Mouse (Mus musculus): ENCODE data around the gene Lrmda. TPM values are rescaled to one million over a fixed set of nuclear protein-coding genes. Genes with fewer than 3 reads are reported as not detected.

Lrmda gene
- total and polyA plus RNA-seq, 3 experiments = 5.1 to 5.9 TPM; not detected in 1

- no peak overlapping the region for H3K4me3 ChIP-seq (ENCODE audit: control insufficient read depth in 1 of 2, insufficient read depth in 1 of 2, low read depth in 2 of 2, low read length in 2 of 2)
- TF ChIP-seq TBP (IDR thresholded peaks at IDR 0.05; ENCODE audit: low read depth, low read length) = no peak
- no peak for TF ChIP-seq E2F4 (IDR thresholded peaks at IDR 0.05; ENCODE audit: borderline replicate concordance, low read depth, low read length)
- no peaks in the 10 kb centered on the region for H3K9me3 ChIP-seq (replicated peaks; ENCODE audit: insufficient read depth, low read length)
- no peak for DNase-seq (ENCODE audit: low read depth, low spot score)
- no peaks in the 10 kb centered on the region for H3K27me3 ChIP-seq (ENCODE audit: control insufficient read depth in 1 of 2, insufficient read depth in 2 of 2, low read length in 2 of 2)
- no peaks in the 10 kb centered on the region for H3K79me2 ChIP-seq (ENCODE audit: control insufficient read depth, insufficient read depth, low read length, poor library complexity)
- H3K36me3 ChIP-seq (ENCODE audit: control insufficient read depth in 1 of 2, insufficient read depth in 2 of 2, low read length in 2 of 2) = peaks cover 0 to 19% of the 10 kb centered on the region in 2 experiments; a peak in 2 of 4 replicates
- no peak overlapping the region for H3K9ac ChIP-seq (ENCODE audit: control insufficient read depth, low read depth, low read length, poor library complexity, severe bottlenecking)
- peaks cover 0 to 22% of the 10 kb centered on the region in 2 experiments; a peak in 3 of 4 replicates for H3K4me1 ChIP-seq (ENCODE audit: control insufficient read depth in 1 of 2, insufficient read depth in 2 of 2, low read length in 2 of 2)
- no peak overlapping the region for H3K27ac ChIP-seq (ENCODE audit: control insufficient read depth, low read depth, low read length)
Observed at GRCm38 (mm10) chr14:22051941-22052664, 32.6 kb downstream of the Lrmda start.

DNA sequence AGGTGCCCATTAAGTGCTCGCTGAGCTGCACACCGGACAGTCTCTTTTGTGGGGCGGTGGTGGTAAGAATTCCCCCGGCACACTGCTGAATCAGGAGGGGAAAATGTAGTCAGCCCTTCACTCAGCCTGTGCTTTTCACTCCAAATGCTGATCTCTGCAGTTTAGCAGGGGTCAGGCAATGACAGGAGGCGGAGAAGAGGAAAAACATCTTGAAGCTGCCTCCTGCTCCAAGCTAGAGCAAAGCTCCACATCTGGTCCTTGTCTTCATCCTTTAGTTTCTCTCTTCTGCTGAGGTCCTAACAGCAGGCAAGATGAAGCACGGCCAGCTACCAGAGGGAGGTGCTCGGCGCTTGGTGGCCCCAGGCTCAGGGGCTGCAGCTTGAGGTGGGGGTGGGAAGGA is 36.1 kb downstream of the Lrmda start:
- H3K36me3 ChIP-seq (ENCODE audit: control insufficient read depth in 1 of 2, insufficient read depth in 2 of 2, low read length in 2 of 2) = peaks cover 0 to 15% of the 10 kb centered on the region in 2 experiments; a peak in 2 of 4 replicates

GRCm38 (mm10) chr14:22056246-22056645 is 36.7 kb downstream of the Lrmda start:
- TF ChIP-seq SMC3 (IDR thresholded peaks at IDR 0.05; ENCODE audit: low read depth, low read length) (no peak), NELFE (IDR thresholded peaks at IDR 0.05; ENCODE audit: low read depth, low read length) (no peak), MAZ (IDR thresholded peaks at IDR 0.05; ENCODE audit: low read depth, low read length) (no peak), ZKSCAN1 (IDR thresholded peaks at IDR 0.05; ENCODE audit: low read depth, low read length) (no peak), ZMIZ1 (IDR thresholded peaks at IDR 0.05; ENCODE audit: low read depth, low read length) (no peak), USF2 (IDR thresholded peaks at IDR 0.05; ENCODE audit: borderline replicate concordance in 1 of 2, insufficient read depth in 1 of 2, low read depth in 1 of 2, low read length in 2 of 2) (no peak), GATA1 (IDR thresholded peaks at IDR 0.05; ENCODE audit: low read depth, low read length) (0 out of 2 replicates have a peak, but pooled peaks have one; percentile 39), TAL1 (IDR thresholded peaks at IDR 0.05; ENCODE audit: low read length) (peak; percentile 55), RCOR1 (IDR thresholded peaks at IDR 0.05; ENCODE audit: low read depth, low read length) (no peak), CTCF (IDR thresholded peaks at IDR 0.05 in 2 of 3, conservative IDR thresholded peaks at IDR 0.05 in 1 of 3; ENCODE audit: control insufficient read depth in 1 of 3, insufficient read depth in 1 of 3, low read depth in 2 of 3, low read length in 3 of 3, poor library complexity in 1 of 3, severe bottlenecking in 1 of 3) (no peak), POLR2A (IDR thresholded peaks at IDR 0.05; ENCODE audit: control insufficient read depth in 1 of 2, insufficient read depth in 1 of 2, low read depth in 1 of 2, low read length in 2 of 2, poor library complexity in 1 of 2) (no peak), ELF1 (IDR thresholded peaks at IDR 0.05; ENCODE audit: low read depth, low read length) (no peak), TCF12 (IDR thresholded peaks at IDR 0.05; ENCODE audit: low read depth, low read length) (peak; percentile 61; the same call in 1 of the 2 replicates), MEF2A (IDR thresholded peaks at IDR 0.05; ENCODE audit: extremely low read depth, insufficient replicate concordance, low read depth, low read length, poor library complexity, severe bottlenecking) (no peak), MAFK (IDR thresholded peaks at IDR 0.05; ENCODE audit: borderline replicate concordance, low read depth, low read length) (no peak), ZNF384 (IDR thresholded peaks at IDR 0.05; ENCODE audit: low read depth, low read length) (no peak), ZC3H11A (IDR thresholded peaks at IDR 0.05; ENCODE audit: low read depth, low read length) (no peak), EP300 (IDR thresholded peaks at IDR 0.05; ENCODE audit: low read depth in 1 of 2, low read length in 2 of 2) (peak; percentile 58 to 64), GABPA (IDR thresholded peaks at IDR 0.05; ENCODE audit: low read depth, low read length) (no peak)
- Histone ChIP-seq H3K4me3 (ENCODE audit: control insufficient read depth in 1 of 2, insufficient read depth in 1 of 2, low read depth in 2 of 2, low read length in 2 of 2) (no peak overlapping the region), H3K4me1 (ENCODE audit: control insufficient read depth in 1 of 2, insufficient read depth in 2 of 2, low read length in 2 of 2) (peaks cover 0 to 16% of the 10 kb centered on the region in 2 experiments; a peak in 3 of 4 replicates), H3K27me3 (ENCODE audit: control insufficient read depth in 1 of 2, insufficient read depth in 2 of 2, low read length in 2 of 2) (no peaks in the 10 kb centered on the region), H3K27ac (ENCODE audit: control insufficient read depth, low read depth, low read length) (peak overlapping the region; percentile 26), H3K36me3 (ENCODE audit: control insufficient read depth in 1 of 2, insufficient read depth in 2 of 2, low read length in 2 of 2) (peaks cover 0 to 15% of the 10 kb centered on the region in 2 experiments; a peak in 2 of 4 replicates), H3K79me2 (ENCODE audit: control insufficient read depth, insufficient read depth, low read length, poor library complexity) (no peaks in the 10 kb centered on the region), H3K9me3 (replicated peaks; ENCODE audit: insufficient read depth, low read length) (no peaks in the 10 kb centered on the region), H3K9ac (ENCODE audit: control insufficient read depth, low read depth, low read length, poor library complexity, severe bottlenecking) (no peak overlapping the region)
- DNase-seq (ENCODE audit: low read depth, low spot score) = peak; percentile 60

More for the DNA sequence above, 36.1 kb downstream of the Lrmda start:
- TF ChIP-seq E2F4 (IDR thresholded peaks at IDR 0.05; ENCODE audit: borderline replicate concordance, low read depth, low read length) = no peak
- TF ChIP-seq GABPA (IDR thresholded peaks at IDR 0.05; ENCODE audit: low read depth, low read length) = no peak
- no peak for TF ChIP-seq SMC3 (IDR thresholded peaks at IDR 0.05; ENCODE audit: low read depth, low read length)
- TF ChIP-seq ELF1 (IDR thresholded peaks at IDR 0.05; ENCODE audit: low read depth, low read length) = no peak
- no peak for TF ChIP-seq POLR2AphosphoS5 (IDR thresholded peaks at IDR 0.05; ENCODE audit: borderline replicate concordance, low read depth, low read length)
- TF ChIP-seq NRF1 (IDR thresholded peaks at IDR 0.05; ENCODE audit: insufficient read depth, low read depth, low read length, poor library complexity, severe bottlenecking) = no peak
- no peak for TF ChIP-seq GATA1 (IDR thresholded peaks at IDR 0.05; ENCODE audit: low read depth, low read length)
- H3K9ac ChIP-seq (ENCODE audit: control insufficient read depth, low read depth, low read length, poor library complexity, severe bottlenecking) = no peak overlapping the region
- H3K4me3 ChIP-seq (ENCODE audit: control insufficient read depth in 1 of 2, insufficient read depth in 1 of 2, low read depth in 2 of 2, low read length in 2 of 2) = no peak overlapping the region
- DNase-seq (ENCODE audit: low read depth, low spot score) = no peak
- H3K4me1 ChIP-seq (ENCODE audit: control insufficient read depth in 1 of 2, insufficient read depth in 2 of 2, low read length in 2 of 2) = peaks cover 0 to 16% of the 10 kb centered on the region in 2 experiments; a peak in 3 of 4 replicates
- no peaks in the 10 kb centered on the region for H3K27me3 ChIP-seq (ENCODE audit: control insufficient read depth in 1 of 2, insufficient read depth in 2 of 2, low read length in 2 of 2)
- peak overlapping the region; percentile 26 for H3K27ac ChIP-seq (ENCODE audit: control insufficient read depth, low read depth, low read length)
- H3K79me2 ChIP-seq (ENCODE audit: control insufficient read depth, insufficient read depth, low read length, poor library complexity) = no peaks in the 10 kb centered on the region
- no peaks in the 10 kb centered on the region for H3K9me3 ChIP-seq (replicated peaks; ENCODE audit: insufficient read depth, low read length)
